Mouse (Mus musculus): Measurements from ENCODE around the gene 8030411F24Rik. TPM values are rescaled to one million over a fixed set of nuclear protein-coding genes. Genes with fewer than 3 reads are reported as not detected.
A peak's percentile ranks its signal among the peaks of the same experiment; 100 is the strongest.

Gene 8030411F24Rik
- polyA plus RNA-seq, 1 experiment from 2014 or later = not detected

GRCm38 (mm10) chr2:148801491-148801921 is 19.7 kb downstream of the 8030411F24Rik start:
- Histone ChIP-seq H3K4me3 (replicated peaks) (no peak overlapping the region), H3K4me1 (no peaks in the 10 kb centered on the region), H3K9me3 (replicated peaks) (no peaks in the 10 kb centered on the region), H3K4me2 (no peak overlapping the region), H3K27ac (no peak overlapping the region), H3K9ac (no peak overlapping the region), H3K36me3 (no peaks in the 10 kb centered on the region), H3K27me3 (no peaks in the 10 kb centered on the region)
- peak; percentile 69; the same call in 1 of the 2 replicates for ATAC-seq (replicated peaks; ENCODE audit: low FRiP score)
- 38% methylated on average over 3 of the region's 3 CpGs for WGBS

DNA sequence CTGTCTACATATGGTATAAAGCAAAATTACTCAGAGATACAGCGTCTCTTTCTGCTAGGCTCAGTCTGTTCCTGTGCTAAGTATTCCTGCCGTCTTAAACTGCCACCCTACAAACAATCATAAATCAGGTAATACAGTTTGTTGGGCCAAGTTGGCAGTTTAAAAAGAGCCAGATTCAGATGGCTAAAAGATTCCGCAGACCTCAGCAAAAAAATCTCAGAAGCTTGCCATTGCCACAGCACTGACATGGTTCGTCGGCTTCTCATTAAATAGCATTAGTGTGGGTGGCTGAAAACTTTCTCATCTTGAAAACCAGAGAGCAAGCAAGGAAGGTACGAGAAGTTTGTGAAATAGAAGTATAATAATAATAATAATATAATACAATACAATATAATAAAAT is 24.9 kb downstream of the 8030411F24Rik start:
- H3K36me3 ChIP-seq = no peaks in the 10 kb centered on the region
- H3K4me3 ChIP-seq (replicated peaks) = no peak overlapping the region
- H3K27ac ChIP-seq = no peak overlapping the region
- no peak overlapping the region for H3K4me2 ChIP-seq
- WGBS = 35% methylated on average over 6 of the region's 6 CpGs
- ATAC-seq (replicated peaks; ENCODE audit: low FRiP score) = peak; percentile 67; the same call in 1 of the 2 replicates
- H3K27me3 ChIP-seq = no peaks in the 10 kb centered on the region
- no peaks in the 10 kb centered on the region for H3K4me1 ChIP-seq
- no peak overlapping the region for H3K9ac ChIP-seq
- no peaks in the 10 kb centered on the region for H3K9me3 ChIP-seq (replicated peaks)

GRCm38 (mm10) chr2:148819909-148820308 is 38.1 kb downstream of the 8030411F24Rik start, which contains the start of gene Cst13:
Gene Cst13 (plus strand): TSS chr2:148820081.
- Histone ChIP-seq H3K4me3 (replicated peaks) (no peak within 1 kb of the TSS), H3K27me3 (no peaks in the 10 kb centered on the region), H3K9me3 (replicated peaks) (no peaks in the 10 kb centered on the region), H3K36me3 (no peaks in the 10 kb centered on the region), H3K27ac (no peak within 1 kb of the TSS), H3K4me2 (no peak within 1 kb of the TSS), H3K4me1 (no peaks in the 10 kb centered on the region), H3K9ac (no peak within 1 kb of the TSS)
- no peak for ATAC-seq (replicated peaks; ENCODE audit: low FRiP score)

- Histone ChIP-seq H3K27ac (no peak overlapping the region), H3K9me3 (replicated peaks) (no peaks in the 10 kb centered on the region), H3K36me3 (no peaks in the 10 kb centered on the region), H3K4me3 (replicated peaks) (no peak overlapping the region), H3K4me1 (no peaks in the 10 kb centered on the region), H3K4me2 (no peak overlapping the region), H3K27me3 (no peaks in the 10 kb centered on the region), H3K9ac (no peak overlapping the region)
- 50% methylated on average over 1 of the region's 1 CpGs for WGBS
- ATAC-seq (replicated peaks; ENCODE audit: low FRiP score) = no peak
These were observed 44.2 kb downstream of the 8030411F24Rik start for GRCm38 (mm10) chr2:148825986-148826385.

GRCm38 (mm10) chr2:148834912-148835311 is 53.1 kb downstream of the 8030411F24Rik start, which contains the start of gene Cst9:
Gene Cst9 (plus strand): TSS chr2:148835147.
- no peak within 1 kb of the TSS for H3K9ac ChIP-seq
- no peak for ATAC-seq (replicated peaks; ENCODE audit: low FRiP score)
- no peak within 1 kb of the TSS for H3K4me3 ChIP-seq (replicated peaks)
- H3K9me3 ChIP-seq (replicated peaks) = no peaks in the 10 kb centered on the region
- H3K36me3 ChIP-seq = no peaks in the 10 kb centered on the region
- H3K4me2 ChIP-seq = no peak within 1 kb of the TSS
- no peaks in the 10 kb centered on the region for H3K27me3 ChIP-seq
- H3K4me1 ChIP-seq = no peaks in the 10 kb centered on the region
- H3K27ac ChIP-seq = no peak within 1 kb of the TSS
- 66% methylated on average over 4 of the region's 4 CpGs for WGBS

Other genes starting within 250 kb of the 8030411F24Rik start
- 97.0 and 106 TPM in 2 replicates for gene Nxt1, start 109.4 kb upstream of the 8030411F24Rik start, polyA plus RNA-seq (2015; fragmentation: Nextera tagmentation; extraction: Ambion mirVana)
- gene Gzf1, start 101.0 kb upstream of the 8030411F24Rik start, polyA plus RNA-seq (2015; fragmentation: Nextera tagmentation; extraction: Ambion mirVana) = 21.9 and 23.5 TPM in 2 replicates
- gene Napb, start 49.5 kb upstream of the 8030411F24Rik start, polyA plus RNA-seq (2015; fragmentation: Nextera tagmentation; extraction: Ambion mirVana) = 3.1 and 3.2 TPM in 2 replicates
- not detected in 2 replicates for gene Cstl1, start 31.7 kb upstream of the 8030411F24Rik start, polyA plus RNA-seq (2015; fragmentation: Nextera tagmentation; extraction: Ambion mirVana)
- gene Cst11, start 10.5 kb upstream of the 8030411F24Rik start, polyA plus RNA-seq (2015; fragmentation: Nextera tagmentation; extraction: Ambion mirVana) = not detected in 2 replicates
- not detected in 2 replicates for gene Cst12, start 7.4 kb downstream of the 8030411F24Rik start, polyA plus RNA-seq (2015; fragmentation: Nextera tagmentation; extraction: Ambion mirVana)
- gene Cst8, start 16.8 kb downstream of the 8030411F24Rik start, polyA plus RNA-seq (2015; fragmentation: Nextera tagmentation; extraction: Ambion mirVana) = 0.24 and 0.62 TPM in 2 replicates
- not detected in 2 replicates for gene Cst13, start 38.1 kb downstream of the 8030411F24Rik start, polyA plus RNA-seq (2015; fragmentation: Nextera tagmentation; extraction: Ambion mirVana)
- not detected in 2 replicates for gene Cst9, start 53.1 kb downstream of the 8030411F24Rik start, polyA plus RNA-seq (2015; fragmentation: Nextera tagmentation; extraction: Ambion mirVana)
- not detected in 2 replicates for gene 9230104L09Rik, start 83.0 kb downstream of the 8030411F24Rik start, polyA plus RNA-seq (2015; fragmentation: Nextera tagmentation; extraction: Ambion mirVana)
- 382 and 410 TPM in 2 replicates for gene Cst3, start 93.7 kb downstream of the 8030411F24Rik start, polyA plus RNA-seq (2015; fragmentation: Nextera tagmentation; extraction: Ambion mirVana)
- gene Gm1330, start 221.2 kb downstream of the 8030411F24Rik start, polyA plus RNA-seq (2015; fragmentation: Nextera tagmentation; extraction: Ambion mirVana) = not detected in 2 replicates
- gene Gm10750, start 235.2 kb downstream of the 8030411F24Rik start, polyA plus RNA-seq (2015; fragmentation: Nextera tagmentation; extraction: Ambion mirVana) = not detected in 2 replicates